Mouse (Mus musculus) lung, postnatal 0 days (tissue): Measurements from ENCODE around the gene Hlcs. TPM values are rescaled to one million over a fixed set of nuclear protein-coding genes. Genes with fewer than 3 reads are reported as not detected.

Experiments
- ATAC-seq: fragments of 200-750 bp; cut with Nextera tagmentation; 2 replicates; pipeline ENCODE4 v1.8.0; 2017; ENCODE audit warnings: moderate library complexity
- DNase-seq: peaks from one replicate; pipeline ENCODE4 v3.0.0-alpha.2; 2016; ENCODE audit warnings: low spot score
- H3K27ac ChIP-seq: fragments of 300-500 bp; sonication (generic); 2 replicates; pipeline ENCODE4 v1.5.1; 2014; ENCODE audit warnings: antibody characterized with exemption, mild to moderate bottlenecking, low read length, mixed read lengths
- H3K27me3 ChIP-seq: fragments of 300-500 bp; sonication (generic); replicated peaks from 2 replicates; pipeline ENCODE4 v1.6.1; 2014; ENCODE audit warnings: low read length, mixed read lengths; ENCODE audit not compliant: insufficient read depth
- H3K36me3 ChIP-seq: fragments of 300-500 bp; sonication (generic); 2 replicates; pipeline ENCODE4 v1.6.1; 2014; ENCODE audit warnings: low read length, mixed read lengths; ENCODE audit not compliant: insufficient read depth
- H3K4me1 ChIP-seq: fragments of 300-500 bp; sonication (generic); 2 replicates; pipeline ENCODE4 v1.6.1; 2014; ENCODE audit warnings: antibody characterized with exemption, low read depth, low read length, mixed read lengths; ENCODE audit not compliant: insufficient read depth
- H3K4me2 ChIP-seq: fragments of 300-500 bp; sonication (generic); replicated peaks from 2 replicates; pipeline ENCODE4 v1.6.1; 2014; ENCODE audit warnings: low read depth, mild to moderate bottlenecking, low read length, moderate library complexity, mixed read lengths
- H3K4me3 ChIP-seq: fragments of 300-500 bp; sonication (generic); 2 replicates; pipeline ENCODE4 v1.5.1; 2014; ENCODE audit warnings: low read depth, low read length
- H3K9ac ChIP-seq: fragments of 300-500 bp; sonication (generic); replicated peaks from 2 replicates; pipeline ENCODE4 v1.6.1; 2014; ENCODE audit warnings: low read depth, mild to moderate bottlenecking
- H3K9me3 ChIP-seq: fragments of 300-500 bp; sonication (generic); 2 replicates; pipeline ENCODE4 v1.6.1; 2016; ENCODE audit warnings: low read length, mixed read lengths
- CTCF ChIP-seq: IDR thresholded peaks from 2 replicates; pipeline ENCODE4 v1.5.1; 2016; ENCODE audit warnings: antibody characterized with exemption, mild to moderate bottlenecking
- EP300 ChIP-seq: IDR thresholded peaks from 2 replicates; pipeline ENCODE4 v1.6.1; 2016; ENCODE audit warnings: antibody characterized with exemption, mild to moderate bottlenecking, control low read depth
- WGBS: fragments of 180-500 bp; shearing (Covaris S2); extraction: QIAGEN DNeasy Blood & Tissue Kit; methylation state at CpG from one replicate; pipeline ENCODE4 v1.1.7; 2014; 5-methylcytosine and 5-hydroxymethylcytosine counted together
- polyA plus RNA-seq: library from polyadenylated mRNA; unstranded; fragments of >200 nt; fragmentation: Nextera tagmentation; extraction: Ambion mirVana; gene quantifications from 2 replicates; pipeline ENCODE4 v1.2.1, GENCODE M21; 2015

Hlcs gene
- polyA plus RNA-seq, 1 experiment from 2014 or later = 4.6 TPM

GRCm38 (mm10) chr16:94235718-94236117 is 77.7 kb downstream of the Hlcs start:
- H3K4me1 ChIP-seq = no peaks in the 10 kb centered on the region
- H3K27me3 ChIP-seq = no peaks in the 10 kb centered on the region
- no peak overlapping the region for H3K4me3 ChIP-seq
- 83% methylated on average over 6 of the region's 6 CpGs for WGBS
- no peaks in the 10 kb centered on the region for H3K36me3 ChIP-seq
- H3K9me3 ChIP-seq = no peaks in the 10 kb centered on the region
- H3K27ac ChIP-seq = no peak overlapping the region
- ATAC-seq (no peak), DNase-seq (no peak)
- no peak overlapping the region for H3K4me2 ChIP-seq
- TF ChIP-seq EP300 = no peak
- no peak overlapping the region for H3K9ac ChIP-seq

GRCm38 (mm10) chr16:94234202-94234601 is 79.2 kb downstream of the Hlcs start:
- DNase-seq (peak; percentile 15), ATAC-seq (no peak)
- no peak overlapping the region for H3K27ac ChIP-seq
- TF ChIP-seq EP300 = no peak
- H3K4me1 ChIP-seq = no peaks in the 10 kb centered on the region
- no peaks in the 10 kb centered on the region for H3K27me3 ChIP-seq
- H3K36me3 ChIP-seq = no peaks in the 10 kb centered on the region
- no peak overlapping the region for H3K9ac ChIP-seq
- H3K4me3 ChIP-seq = no peak overlapping the region
- no peak overlapping the region for H3K4me2 ChIP-seq
- WGBS = 46% methylated on average over 4 of the region's 4 CpGs
- H3K9me3 ChIP-seq = no peaks in the 10 kb centered on the region

- H3K27ac ChIP-seq = no peak overlapping the region
- H3K9ac ChIP-seq = no peak overlapping the region
- no peaks in the 10 kb centered on the region for H3K36me3 ChIP-seq
- TF ChIP-seq EP300 = no peak
- TF ChIP-seq CTCF = no peak
- no peaks in the 10 kb centered on the region for H3K9me3 ChIP-seq
- ATAC-seq = no peak
- DNase-seq = no peak
- no peak overlapping the region for H3K4me2 ChIP-seq
- no peaks in the 10 kb centered on the region for H3K27me3 ChIP-seq
- no peak overlapping the region for H3K4me3 ChIP-seq
- 71% methylated on average over 12 of the region's 12 CpGs for WGBS
- H3K4me1 ChIP-seq = no peaks in the 10 kb centered on the region
Measured at GRCm38 (mm10) chr16:94230909-94231575, 82.3 kb downstream of the Hlcs start.

- no peaks in the 10 kb centered on the region for H3K27me3 ChIP-seq
- 90% methylated on average over 4 of the region's 4 CpGs for WGBS
- no peak overlapping the region for H3K4me3 ChIP-seq
- no peaks in the 10 kb centered on the region for H3K36me3 ChIP-seq
- no peak overlapping the region for H3K9ac ChIP-seq
- H3K9me3 ChIP-seq = no peaks in the 10 kb centered on the region
- DNase-seq = no peak
- H3K27ac ChIP-seq = no peak overlapping the region
- no peak overlapping the region for H3K4me2 ChIP-seq
- TF ChIP-seq CTCF = no peak
- TF ChIP-seq EP300 = no peak
- no peak for ATAC-seq
- H3K4me1 ChIP-seq = no peaks in the 10 kb centered on the region
Measured at GRCm38 (mm10) chr16:94230499-94230898, 82.9 kb downstream of the Hlcs start.

- Histone ChIP-seq H3K4me2 (no peak overlapping the region), H3K4me3 (no peak overlapping the region), H3K36me3 (no peaks in the 10 kb centered on the region), H3K9me3 (no peaks in the 10 kb centered on the region), H3K27me3 (no peaks in the 10 kb centered on the region), H3K27ac (no peak overlapping the region), H3K4me1 (no peaks in the 10 kb centered on the region), H3K9ac (no peak overlapping the region)
- TF ChIP-seq CTCF = 0 out of 2 replicates have a peak, but pooled peaks have one; percentile 9
- no peak for TF ChIP-seq EP300
- DNase-seq (no peak), ATAC-seq (no peak)
- 92% methylated on average over 7 of the region's 7 CpGs for WGBS
Measured at GRCm38 (mm10) chr16:94229890-94230289, 83.5 kb downstream of the Hlcs start.

GRCm38 (mm10) chr16:94228858-94229555 is 84.4 kb downstream of the Hlcs start:
- 80% methylated on average over 18 of the region's 18 CpGs for WGBS
- no peaks in the 10 kb centered on the region for H3K36me3 ChIP-seq
- no peak overlapping the region for H3K9ac ChIP-seq
- TF ChIP-seq CTCF = no peak
- TF ChIP-seq EP300 = no peak
- no peaks in the 10 kb centered on the region for H3K27me3 ChIP-seq
- no peak overlapping the region for H3K4me3 ChIP-seq
- no peak for ATAC-seq
- no peak for DNase-seq
- H3K9me3 ChIP-seq = no peaks in the 10 kb centered on the region
- H3K4me2 ChIP-seq = no peak overlapping the region
- no peaks in the 10 kb centered on the region for H3K4me1 ChIP-seq
- H3K27ac ChIP-seq = no peak overlapping the region
